Mouse (Mus musculus): Measurements from ENCODE around the gene Vapb.

DNA sequence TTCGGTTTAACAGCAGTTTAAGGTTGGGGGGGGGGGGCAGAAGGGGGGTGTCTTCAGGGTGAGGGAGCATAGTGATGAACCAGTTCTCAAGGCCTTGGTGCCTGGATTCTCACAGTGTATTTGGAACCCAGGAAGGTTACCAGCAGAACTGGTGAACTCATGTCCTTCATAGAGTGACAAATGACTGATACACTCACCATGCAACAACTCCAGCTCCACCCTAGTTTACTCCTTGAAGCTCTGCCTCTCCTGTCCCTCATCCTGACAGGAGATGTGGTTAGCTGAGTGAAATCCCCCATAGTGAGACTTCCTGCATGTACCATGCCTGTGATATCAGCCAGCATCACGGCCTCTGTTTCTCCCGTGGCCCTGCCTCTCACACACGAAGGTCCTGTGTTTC, 24.1 kb upstream of the Vapb start:
- TF ChIP-seq CTCF (IDR thresholded peaks at IDR 0.05; ENCODE audit: low read depth) (no peak), EP300 (IDR thresholded peaks at IDR 0.05; ENCODE audit: low read depth) (no peak)
